Mouse (Mus musculus) limb, embryonic 12.5 days (tissue): ENCODE data around the gene Tollip. TPM values are rescaled to one million over a fixed set of nuclear protein-coding genes. Genes with fewer than 3 reads are reported as not detected.

Source experiments
- ATAC-seq: fragments of 200-750 bp; cut with Nextera tagmentation; 2 replicates; pipeline ENCODE4 v1.8.0; 2017; ENCODE audit warnings: low read depth, moderate TSS enrichment; ENCODE audit not compliant: insufficient number of reproducible peaks, insufficient read depth, low FRiP score, low TSS enrichment
- H3K27ac ChIP-seq: fragments of 300-500 bp; sonication (generic); 2 replicates; pipeline ENCODE4 v1.5.1; 2016; ENCODE audit warnings: mild to moderate bottlenecking, moderate library complexity
- H3K27me3 ChIP-seq: fragments of 300-500 bp; sonication (generic); 2 replicates; pipeline ENCODE4 v1.6.1; 2016; ENCODE audit warnings: mild to moderate bottlenecking, moderate library complexity
- H3K36me3 ChIP-seq: fragments of 300-500 bp; sonication (generic); 2 replicates; pipeline ENCODE4 v1.6.1; 2016; ENCODE audit warnings: mild to moderate bottlenecking, moderate library complexity
- H3K4me1 ChIP-seq: fragments of 300-500 bp; sonication (generic); replicated peaks from 2 replicates; pipeline ENCODE4 v1.6.1; 2016
- H3K4me2 ChIP-seq: fragments of 300-500 bp; sonication (generic); 2 replicates; pipeline ENCODE4 v1.6.1; 2016; ENCODE audit warnings: mild to moderate bottlenecking, moderate library complexity
- H3K4me3 ChIP-seq: fragments of 300-500 bp; sonication (generic); replicated peaks from 2 replicates; pipeline ENCODE4 v1.5.1; 2016; ENCODE audit warnings: mild to moderate bottlenecking
- H3K9ac ChIP-seq: fragments of 300-500 bp; sonication (generic); replicated peaks from 2 replicates; pipeline ENCODE4 v1.6.1; 2016; ENCODE audit warnings: mild to moderate bottlenecking, moderate library complexity
- H3K9me3 ChIP-seq: fragments of 300-500 bp; sonication (generic); 2 replicates; pipeline ENCODE4 v1.6.1; 2016; ENCODE audit warnings: mild to moderate bottlenecking, moderate library complexity
- WGBS: fragments of 180-500 bp; shearing (Covaris S2); methylation state at CpG from one replicate; pipeline ENCODE4 v1.1.7; 2016; 5-methylcytosine and 5-hydroxymethylcytosine counted together
- polyA plus RNA-seq: library from polyadenylated mRNA; unstranded; fragments of >200 nt; fragmentation: Nextera tagmentation; extraction: Ambion mirVana; gene quantifications from 2 replicates; pipeline ENCODE4 v1.2.1, GENCODE M21; 2016

Gene Tollip
- 38.5 and 41.2 TPM in 2 replicates for polyA plus RNA-seq

DNA sequence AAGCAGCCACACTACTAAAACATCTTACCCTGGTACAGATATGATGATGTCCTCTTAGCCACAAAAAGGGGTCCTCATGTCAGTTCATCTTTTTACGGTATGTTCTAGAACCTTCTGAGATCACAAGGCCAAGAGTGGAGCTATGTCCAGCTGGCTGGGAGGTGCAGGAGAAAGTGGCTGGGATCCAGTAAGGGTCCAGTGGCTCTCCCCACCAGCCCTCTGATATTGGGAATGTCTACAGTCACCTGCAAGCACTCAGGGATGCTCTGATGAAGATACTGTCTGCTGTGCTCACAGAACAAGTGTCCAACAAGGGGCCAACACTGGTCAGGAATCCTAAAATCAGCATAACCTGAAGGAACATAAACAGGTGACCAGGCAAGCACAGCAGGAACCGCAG, at the start of gene Tollip:
Tollip (minus strand) TSS at position 101 of the 400 bp plus-strand sequence.
- no peak for ATAC-seq
- Histone ChIP-seq H3K4me3 (no peak within 1 kb of the TSS), H3K27me3 (peaks cover 3% of the 10 kb centered on the region), H3K27ac (no peak within 1 kb of the TSS), H3K4me1 (no peaks in the 10 kb centered on the region), H3K4me2 (no peak within 1 kb of the TSS), H3K9me3 (no peaks in the 10 kb centered on the region), H3K9ac (no peak within 1 kb of the TSS), H3K36me3 (no peaks in the 10 kb centered on the region)
- 82% methylated on average over 2 of the region's 2 CpGs for WGBS

GRCm38 (mm10) chr7:141966281-141966680, 48.0 kb upstream of the Tollip start:
- 83% methylated on average over 2 of the region's 2 CpGs for WGBS

DNA sequence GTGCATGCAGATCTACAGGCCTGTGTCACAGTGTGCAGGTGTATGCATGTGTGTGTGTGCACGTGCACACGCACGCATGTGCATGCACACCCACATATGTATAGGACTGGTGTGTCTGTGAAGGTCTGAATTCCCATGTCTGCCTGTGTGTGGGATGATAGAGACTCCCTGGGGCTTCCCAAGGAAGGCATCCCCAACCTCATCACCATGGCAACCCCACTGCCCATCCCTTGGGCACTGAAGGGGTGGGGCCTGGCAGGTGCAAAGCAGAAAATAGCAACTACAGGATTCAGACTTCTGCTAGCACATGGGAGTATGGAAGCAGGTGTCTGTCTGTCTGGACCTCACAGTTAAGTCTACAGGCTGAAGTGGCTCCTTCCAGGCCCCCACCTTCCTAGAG, 44.2 kb upstream of the Tollip start:
- no peak overlapping the region for H3K4me2 ChIP-seq
- no peak for ATAC-seq
- H3K27me3 ChIP-seq, result no peaks in the 10 kb centered on the region
- no peaks in the 10 kb centered on the region for H3K9me3 ChIP-seq
- H3K4me3 ChIP-seq, result no peak overlapping the region
- H3K36me3 ChIP-seq, result no peaks in the 10 kb centered on the region
- no peaks in the 10 kb centered on the region for H3K4me1 ChIP-seq
- 93% methylated on average over 3 of the region's 3 CpGs for WGBS
- H3K27ac ChIP-seq, result no peak overlapping the region
- H3K9ac ChIP-seq, result no peak overlapping the region

More at GRCm38 (mm10) chr7:141966281-141966680, 48.0 kb upstream of the Tollip start:
- Histone ChIP-seq H3K4me1 (no peaks in the 10 kb centered on the region), H3K9ac (no peak overlapping the region), H3K9me3 (no peaks in the 10 kb centered on the region), H3K27me3 (no peaks in the 10 kb centered on the region), H3K36me3 (no peaks in the 10 kb centered on the region), H3K4me3 (no peak overlapping the region), H3K27ac (no peak overlapping the region), H3K4me2 (no peak overlapping the region)
- ATAC-seq, result no peak

DNA sequence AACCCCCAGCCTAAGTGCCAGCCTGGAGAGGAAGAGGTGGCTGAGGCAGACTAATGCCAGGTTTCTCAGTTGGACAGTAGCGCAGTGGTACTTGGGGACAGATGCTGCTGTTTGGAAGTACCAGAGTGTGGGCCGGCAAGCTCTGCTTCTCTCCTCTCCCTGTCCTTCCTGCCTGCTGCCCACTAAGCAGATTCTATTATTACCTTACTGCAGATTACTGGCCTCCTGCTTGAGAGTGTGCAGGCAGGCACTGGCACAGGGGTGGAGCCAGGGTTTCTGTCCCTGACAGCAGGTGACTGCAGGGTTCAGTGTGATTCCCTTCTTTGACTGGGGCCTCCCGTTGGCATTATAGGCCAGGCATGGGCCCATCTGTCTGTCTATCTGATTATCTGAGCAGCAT, 43.2 kb upstream of the Tollip start:
- Histone ChIP-seq H3K4me1 (no peaks in the 10 kb centered on the region), H3K9me3 (no peaks in the 10 kb centered on the region), H3K27me3 (peaks cover 2% of the 10 kb centered on the region; the same call in 1 of the 2 replicates), H3K9ac (no peak overlapping the region), H3K36me3 (no peaks in the 10 kb centered on the region), H3K4me2 (no peak overlapping the region), H3K27ac (no peak overlapping the region), H3K4me3 (no peak overlapping the region)
- WGBS, result 79% methylated on average over 3 of the region's 3 CpGs
- no peak for ATAC-seq

- no peak overlapping the region for H3K4me2 ChIP-seq
- 76% methylated on average over 2 of the region's 2 CpGs for WGBS
- H3K9me3 ChIP-seq, result no peaks in the 10 kb centered on the region
- ATAC-seq, result no peak
- H3K36me3 ChIP-seq, result no peaks in the 10 kb centered on the region
- H3K27me3 ChIP-seq, result peaks cover 4% of the 10 kb centered on the region; the same call in 1 of the 2 replicates
- H3K4me3 ChIP-seq, result no peak overlapping the region
- H3K27ac ChIP-seq, result no peak overlapping the region
- H3K4me1 ChIP-seq, result no peaks in the 10 kb centered on the region
- H3K9ac ChIP-seq, result no peak overlapping the region
These were observed 42.6 kb upstream of the Tollip start for GRCm38 (mm10) chr7:141960926-141961325.

GRCm38 (mm10) chr7:141959133-141959532, 40.8 kb upstream of the Tollip start:
- H3K4me2 ChIP-seq, result no peak overlapping the region
- H3K9ac ChIP-seq, result no peak overlapping the region
- H3K9me3 ChIP-seq, result no peaks in the 10 kb centered on the region
- no peak for ATAC-seq
- no peaks in the 10 kb centered on the region for H3K36me3 ChIP-seq
- 79% methylated on average over 1 of the region's 1 CpGs for WGBS
- peaks cover 11% of the 10 kb centered on the region for H3K27me3 ChIP-seq
- H3K4me3 ChIP-seq, result no peak overlapping the region
- no peak overlapping the region for H3K27ac ChIP-seq
- H3K4me1 ChIP-seq, result no peaks in the 10 kb centered on the region

DNA sequence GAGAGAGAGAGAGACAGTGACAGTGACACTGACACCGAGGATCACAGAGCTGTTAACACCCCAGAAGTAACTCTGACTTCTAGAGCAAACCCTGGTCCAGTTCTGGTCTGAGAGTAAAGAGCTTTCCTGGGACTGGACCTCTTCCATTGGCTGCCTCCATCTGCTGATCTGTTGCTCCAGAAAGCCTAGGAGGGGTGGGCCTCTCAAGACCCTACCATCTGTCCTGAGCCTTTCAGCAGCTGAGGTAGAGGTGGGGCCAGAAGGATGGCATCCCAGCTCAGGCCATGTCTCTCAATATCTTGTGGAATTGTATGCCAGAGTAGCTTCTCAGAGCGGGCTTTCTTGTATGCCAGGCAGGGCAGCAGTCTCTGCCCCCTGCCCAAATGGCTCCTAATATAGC, 39.9 kb upstream of the Tollip start:
- Histone ChIP-seq H3K36me3 (no peaks in the 10 kb centered on the region), H3K4me1 (no peaks in the 10 kb centered on the region), H3K9me3 (no peaks in the 10 kb centered on the region), H3K4me2 (no peak overlapping the region), H3K9ac (no peak overlapping the region), H3K27ac (no peak overlapping the region), H3K27me3 (peaks cover 20% of the 10 kb centered on the region), H3K4me3 (no peak overlapping the region)
- ATAC-seq, result no peak
- 81% methylated on average over 1 of the region's 2 CpGs for WGBS

- H3K4me1 ChIP-seq, result no peaks in the 10 kb centered on the region
- no peak for ATAC-seq
- H3K27me3 ChIP-seq, result peaks cover 27% of the 10 kb centered on the region
- H3K27ac ChIP-seq, result no peak overlapping the region
- WGBS, result 85% methylated on average over 4 of the region's 4 CpGs
- no peak overlapping the region for H3K4me3 ChIP-seq
- no peaks in the 10 kb centered on the region for H3K36me3 ChIP-seq
- H3K9me3 ChIP-seq, result no peaks in the 10 kb centered on the region
- H3K9ac ChIP-seq, result no peak overlapping the region
- no peak overlapping the region for H3K4me2 ChIP-seq
These were observed 39.3 kb upstream of the Tollip start for GRCm38 (mm10) chr7:141957524-141958051.

DNA sequence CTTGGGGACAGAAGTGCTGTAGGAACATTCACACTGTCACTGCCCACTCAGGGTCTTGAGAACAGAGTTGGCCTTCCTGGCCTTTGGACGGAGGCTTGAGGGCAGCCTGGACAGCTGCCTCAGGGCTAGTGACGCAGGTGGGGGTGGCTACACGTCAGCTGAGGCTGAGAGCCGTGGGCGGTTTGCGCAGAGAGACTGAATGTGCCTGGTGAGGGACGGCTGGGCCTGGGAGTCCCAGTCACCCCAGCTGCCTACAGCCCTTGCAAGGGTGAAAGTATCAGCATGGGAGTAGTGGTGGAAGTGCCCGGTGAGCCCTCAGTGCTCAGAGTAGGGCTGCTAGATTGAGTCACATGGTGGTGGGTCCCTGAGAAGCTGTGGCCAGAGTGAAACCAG, 37.9 kb upstream of the Tollip start:
- 75% methylated on average over 8 of the region's 8 CpGs for WGBS
- H3K4me2 ChIP-seq, result no peak overlapping the region
- H3K9me3 ChIP-seq, result no peaks in the 10 kb centered on the region
- H3K36me3 ChIP-seq, result no peaks in the 10 kb centered on the region
- H3K4me1 ChIP-seq, result no peaks in the 10 kb centered on the region
- H3K4me3 ChIP-seq, result no peak overlapping the region
- no peak overlapping the region for H3K27ac ChIP-seq
- ATAC-seq, result no peak
- H3K9ac ChIP-seq, result no peak overlapping the region
- peaks cover 41% of the 10 kb centered on the region for H3K27me3 ChIP-seq

DNA sequence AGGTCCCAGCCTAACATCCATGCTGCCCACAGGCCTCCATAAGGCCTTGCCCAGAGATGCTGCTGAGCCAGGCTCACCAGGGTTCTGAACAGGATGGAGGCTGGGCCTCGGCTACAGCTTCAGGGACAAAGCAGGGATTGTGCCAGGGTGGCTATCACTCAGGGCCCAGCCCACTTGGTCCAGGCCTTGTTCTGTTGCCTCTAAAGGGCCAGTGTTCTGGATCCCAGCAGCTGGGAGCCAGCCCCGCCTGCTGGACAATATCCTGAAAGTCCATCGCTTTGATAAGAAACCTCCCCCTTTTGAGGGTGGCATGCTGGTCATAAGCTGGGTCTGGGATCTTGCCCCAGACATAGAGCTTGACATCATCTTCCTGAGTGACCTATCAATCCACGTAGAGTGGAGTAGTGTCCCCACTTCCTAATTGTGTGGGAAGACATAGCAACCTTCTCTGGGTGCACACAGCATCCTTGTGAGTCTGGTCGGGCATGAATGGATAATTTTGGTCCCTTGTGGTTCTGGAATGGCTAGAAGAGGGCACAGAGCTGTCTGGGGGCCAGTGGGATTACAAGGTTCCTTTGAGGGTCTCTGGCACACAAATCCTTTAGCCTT, 37.4 kb upstream of the Tollip start:
- H3K36me3 ChIP-seq, result no peaks in the 10 kb centered on the region
- H3K4me2 ChIP-seq, result no peak overlapping the region
- no peak overlapping the region for H3K9ac ChIP-seq
- 71% methylated on average over 5 of the region's 5 CpGs for WGBS
- ATAC-seq, result no peak
- no peak overlapping the region for H3K27ac ChIP-seq
- H3K9me3 ChIP-seq, result no peaks in the 10 kb centered on the region
- no peaks in the 10 kb centered on the region for H3K4me1 ChIP-seq
- peaks cover 46% of the 10 kb centered on the region for H3K27me3 ChIP-seq
- no peak overlapping the region for H3K4me3 ChIP-seq

DNA sequence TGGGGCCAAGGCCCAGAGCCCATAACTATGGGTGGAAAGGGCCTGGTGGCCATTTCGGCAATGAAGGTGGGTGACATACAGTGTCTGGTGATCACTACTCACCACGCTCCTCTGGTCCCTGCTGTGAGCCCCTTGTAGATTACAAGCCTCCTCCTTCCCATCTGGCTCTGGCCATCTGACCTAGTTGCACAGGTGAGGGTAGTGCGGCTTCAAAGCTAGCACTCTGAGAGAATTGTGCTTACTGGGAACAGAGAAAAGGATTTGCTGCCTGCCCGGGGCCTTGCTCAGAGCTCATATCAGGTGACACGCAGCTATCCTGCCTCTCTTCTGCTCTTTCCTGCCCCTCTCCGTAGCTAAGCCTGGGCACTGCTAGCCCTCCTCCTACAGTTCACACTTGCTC, 35.3 kb upstream of the Tollip start:
- Histone ChIP-seq H3K27me3 (peaks cover 62% of the 10 kb centered on the region), H3K4me2 (no peak overlapping the region), H3K9ac (no peak overlapping the region), H3K4me3 (no peak overlapping the region), H3K9me3 (no peaks in the 10 kb centered on the region), H3K27ac (no peak overlapping the region), H3K36me3 (no peaks in the 10 kb centered on the region), H3K4me1 (peaks cover 11% of the 10 kb centered on the region)
- WGBS, result 73% methylated on average over 6 of the region's 6 CpGs
- ATAC-seq, result no peak

DNA sequence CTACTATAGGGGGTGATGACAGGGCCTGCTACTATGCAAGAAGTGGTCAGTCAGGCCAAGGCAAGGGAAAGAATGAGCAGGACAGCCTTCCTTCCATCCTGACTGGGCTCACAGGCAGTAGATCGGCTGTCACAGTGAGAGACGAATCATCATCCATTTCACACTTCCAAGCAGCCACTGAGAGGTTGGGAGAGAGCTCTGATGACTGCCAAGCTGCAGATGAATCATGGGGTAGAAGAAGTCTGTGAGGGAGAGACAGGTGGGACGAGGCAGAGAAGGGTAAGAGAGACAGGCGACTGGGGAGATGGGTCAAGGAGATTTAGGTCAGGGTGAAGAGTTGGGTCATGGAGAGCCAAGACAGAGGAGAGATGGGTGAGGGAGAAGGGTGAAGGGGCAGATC, 34.6 kb upstream of the Tollip start:
- 73% methylated on average over 4 of the region's 4 CpGs for WGBS
- Histone ChIP-seq H3K27me3 (peaks cover 69% of the 10 kb centered on the region), H3K4me1 (peaks cover 11% of the 10 kb centered on the region)

More for the DNA sequence above, 34.6 kb upstream of the Tollip start:
- Histone ChIP-seq H3K36me3 (no peaks in the 10 kb centered on the region), H3K9me3 (no peaks in the 10 kb centered on the region), H3K27ac (no peak overlapping the region), H3K4me3 (no peak overlapping the region), H3K9ac (no peak overlapping the region), H3K4me2 (no peak overlapping the region)
- no peak for ATAC-seq
